Mouse (Mus musculus) layer of hippocampus, adult 6 months (tissue): ENCODE results near the gene Cd300ld5. TPM values are rescaled to one million over a fixed set of nuclear protein-coding genes. Genes with fewer than 3 reads are reported as not detected.

Experiments
- long read RNA-seq, 2 experiments: library from polyadenylated mRNA; unstranded; transcript quantifications; one replicate each; pipeline ENCODE4 v2.0.0; 2019 to 2020
- polyA plus RNA-seq: library from polyadenylated mRNA; unstranded; fragments of <200 nt; fragmentation: Nextera tagmentation; gene quantifications from 2 replicates; pipeline ENCODE4 v1.2.3, GENCODE M21; 2021

Gene Cd300ld5
- polyA plus RNA-seq, result 0.44 and 0.52 TPM in 2 replicates
- long read RNA-seq, experiment 1, result 0 reads
- long read RNA-seq, experiment 2, result 0 reads

DNA sequence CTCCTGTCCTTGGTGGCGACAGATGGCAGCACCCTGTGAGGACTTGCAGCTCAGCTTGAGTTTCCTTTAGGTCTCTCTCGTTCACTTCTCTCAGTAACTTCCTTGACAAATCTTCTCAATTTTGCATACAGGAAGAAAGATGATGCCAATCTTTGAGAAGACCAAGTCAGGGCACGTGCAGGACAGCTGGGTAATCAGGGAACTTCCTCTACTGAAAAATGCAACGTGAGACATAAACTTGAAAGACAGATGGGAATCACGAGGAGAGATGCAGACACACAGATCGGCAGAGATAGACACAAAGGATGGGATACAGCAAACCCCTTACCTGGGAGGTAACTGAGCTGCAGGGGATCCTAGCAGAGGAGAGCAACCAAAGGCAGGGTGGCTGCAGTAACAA is at the start of gene Cd300ld5:
Gene Cd300ld5, minus strand, starts transcription at position 101 of the 400 bp plus-strand sequence.

DNA sequence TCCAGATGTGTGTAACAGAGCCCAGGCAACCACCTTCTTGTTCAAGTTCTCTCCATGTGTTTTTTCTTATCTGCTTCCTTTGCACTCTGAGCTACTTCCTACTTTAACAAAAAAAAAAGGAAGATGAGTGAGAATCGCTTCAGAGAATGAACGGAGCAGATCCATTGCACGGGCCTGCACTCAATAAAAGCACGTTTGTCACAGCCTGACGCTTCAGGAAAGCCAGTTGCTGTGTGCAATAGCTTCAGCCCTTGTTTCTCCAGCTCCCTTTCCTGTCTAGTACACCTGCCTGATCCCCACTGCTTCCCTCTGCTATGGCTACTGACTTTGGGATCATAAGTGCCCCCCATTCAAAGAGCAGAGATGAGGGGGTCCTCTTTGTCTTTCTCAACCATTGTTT is 24.5 kb upstream of the Cd300ld5 start, which contains the start of gene Cd300e:
Gene Cd300e, minus strand, starts transcription at position 101 of the 400 bp plus-strand sequence.

DNA sequence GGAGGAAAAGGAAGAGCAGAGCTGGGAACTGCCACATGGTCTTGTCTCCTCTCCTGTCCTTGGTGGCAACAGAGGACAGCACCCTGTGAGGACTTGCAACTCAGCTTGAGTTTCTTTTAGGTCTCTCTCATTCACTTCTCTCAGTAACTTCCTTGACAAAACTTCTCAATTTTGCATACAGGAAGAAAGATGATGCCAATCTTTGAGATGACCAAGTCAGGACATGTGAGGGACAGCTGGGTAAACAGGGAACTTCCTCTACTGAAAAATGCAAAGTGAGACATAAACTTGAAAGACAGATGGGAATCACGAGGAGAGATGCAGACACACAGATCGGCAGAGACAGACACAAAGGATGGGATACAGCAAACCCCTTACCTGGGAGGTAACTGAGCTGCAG is 10.7 kb upstream of the Cd300ld5 start, which contains the start of gene Cd300ld3:
Gene Cd300ld3, minus strand, starts transcription at position 151 of the 400 bp plus-strand sequence.

DNA sequence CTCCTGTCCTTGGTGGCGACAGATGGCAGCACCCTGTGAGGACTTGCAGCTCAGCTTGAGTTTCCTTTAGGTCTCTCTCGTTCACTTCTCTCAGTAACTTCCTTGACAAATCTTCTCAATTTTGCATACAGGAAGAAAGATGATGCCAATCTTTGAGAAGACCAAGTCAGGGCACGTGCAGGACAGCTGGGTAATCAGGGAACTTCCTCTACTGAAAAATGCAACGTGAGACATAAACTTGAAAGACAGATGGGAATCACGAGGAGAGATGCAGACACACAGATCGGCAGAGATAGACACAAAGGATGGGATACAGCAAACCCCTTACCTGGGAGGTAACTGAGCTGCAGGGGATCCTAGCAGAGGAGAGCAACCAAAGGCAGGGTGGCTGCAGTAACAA is 10.7 kb downstream of the Cd300ld5 start, which contains the start of gene Cd300ld4:
Gene Cd300ld4, minus strand, starts transcription at position 101 of the 400 bp plus-strand sequence.

DNA sequence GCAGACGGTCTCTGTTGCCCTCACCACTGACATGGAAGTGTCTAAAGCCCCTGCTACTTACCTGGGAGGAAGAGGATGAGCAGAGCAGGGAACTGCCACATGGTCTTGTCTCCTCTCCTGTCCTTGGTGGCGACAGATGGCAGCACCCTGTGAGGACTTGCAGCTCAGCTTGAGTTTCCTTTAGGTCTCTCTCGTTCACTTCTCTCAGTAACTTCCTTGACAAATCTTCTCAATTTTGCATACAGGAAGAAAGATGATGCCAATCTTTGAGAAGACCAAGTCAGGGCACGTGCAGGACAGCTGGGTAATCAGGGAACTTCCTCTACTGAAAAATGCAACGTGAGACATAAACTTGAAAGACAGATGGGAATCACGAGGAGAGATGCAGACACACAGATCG is 21.5 kb downstream of the Cd300ld5 start, which contains the start of gene Cd300ld2:
Gene Cd300ld2, minus strand, starts transcription at position 101 of the 400 bp plus-strand sequence.

DNA sequence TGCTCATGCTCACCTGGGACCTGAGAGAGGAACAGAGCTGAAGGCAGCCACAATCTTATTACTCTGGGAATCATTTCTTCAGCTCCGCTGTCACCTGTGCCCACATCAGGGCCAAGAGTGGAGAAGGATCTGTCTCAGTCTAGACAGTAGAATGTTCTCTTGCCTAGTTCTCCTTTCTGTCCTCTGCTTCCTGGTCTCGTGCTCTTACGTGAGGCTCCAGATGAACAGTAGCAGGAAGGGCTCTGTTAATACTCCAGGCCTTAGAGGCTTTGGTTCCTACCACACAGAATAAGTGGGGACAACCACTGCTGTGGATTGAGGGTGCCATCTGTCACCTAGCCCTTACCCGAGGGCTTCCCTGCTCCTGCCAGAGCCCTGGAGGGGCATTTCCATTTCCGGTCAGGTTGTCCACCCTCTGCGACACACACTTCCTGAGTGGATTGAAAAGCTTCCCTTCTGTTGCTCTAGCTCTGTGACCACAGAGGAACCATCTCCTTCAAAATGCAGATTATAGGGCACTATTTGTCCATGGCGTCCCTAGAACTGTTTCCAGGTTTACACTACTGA is 36.0 kb downstream of the Cd300ld5 start, which contains the start of gene Cd300c2:
Gene Cd300c2, minus strand, starts transcription at position 407 of the 567 bp plus-strand sequence.

DNA sequence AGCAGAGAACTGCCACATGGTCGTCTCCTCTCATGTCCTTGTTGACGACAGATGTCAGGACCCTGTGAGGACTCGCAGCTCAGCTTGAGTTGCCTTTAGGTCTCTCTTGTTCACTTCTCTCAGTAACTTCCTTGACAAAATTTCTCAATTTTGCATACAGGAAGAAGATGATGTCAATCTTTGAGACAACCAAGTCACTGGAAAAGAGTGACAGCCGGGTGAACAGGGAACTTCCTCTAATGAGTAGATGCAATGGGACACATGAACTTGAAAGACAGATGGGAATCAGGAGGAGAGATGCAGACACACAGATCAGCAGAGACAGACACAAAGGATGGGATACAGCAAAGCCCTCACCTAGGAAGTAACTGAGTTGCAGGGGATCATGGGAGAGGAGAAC is 47.8 kb downstream of the Cd300ld5 start, which contains the start of gene Cd300ld:
Gene Cd300ld, minus strand, starts transcription at position 130 of the 400 bp plus-strand sequence.

Other genes with a start within 250 kb of the Cd300ld5 start
- 97.8 and 99.0 TPM in 2 replicates for gene Btbd17, start 241.8 kb downstream of the Cd300ld5 start, polyA plus RNA-seq
- not detected in 2 replicates for gene Gpr142, start 238.8 kb downstream of the Cd300ld5 start, polyA plus RNA-seq
- 3.1 and 6.1 TPM in 2 replicates for gene Gprc5c, start 186.6 kb downstream of the Cd300ld5 start, polyA plus RNA-seq
- gene Cd300a, start 147.7 kb downstream of the Cd300ld5 start, polyA plus RNA-seq, result 0.95 and 1.2 TPM in 2 replicates
- 0.05 TPM in 1 of 2 replicates, not detected in the other for gene Cd300lb, start 103.4 kb downstream of the Cd300ld5 start, polyA plus RNA-seq
- gene Cd300c, start 68.6 kb downstream of the Cd300ld5 start, polyA plus RNA-seq, result not detected in 2 replicates
- gene Cd300ld, start 47.8 kb downstream of the Cd300ld5 start, polyA plus RNA-seq, result 0.05 TPM in 1 of 2 replicates, not detected in the other
- 5.0 and 6.7 TPM in 2 replicates for gene Cd300c2, start 35.9 kb downstream of the Cd300ld5 start, polyA plus RNA-seq
- not detected in 2 replicates for gene Cd300ld2, start 21.6 kb downstream of the Cd300ld5 start, polyA plus RNA-seq
- 0.82 and 2.2 TPM in 2 replicates for gene Cd300ld4, start 10.8 kb downstream of the Cd300ld5 start, polyA plus RNA-seq
- 0.87 and 1.1 TPM in 2 replicates for gene Cd300ld3, start 10.6 kb upstream of the Cd300ld5 start, polyA plus RNA-seq
- 0.06 TPM in 1 of 2 replicates, not detected in the other for gene Cd300e, start 24.4 kb upstream of the Cd300ld5 start, polyA plus RNA-seq
- gene Rab37, start 53.7 kb upstream of the Cd300ld5 start, polyA plus RNA-seq, result 1.3 and 1.6 TPM in 2 replicates
- gene Cd300lf, start 96.2 kb upstream of the Cd300ld5 start, polyA plus RNA-seq, result 0.11 TPM in 1 of 2 replicates, not detected in the other
- 23.9 and 27.7 TPM in 2 replicates for gene Slc9a3r1, start 125.6 kb upstream of the Cd300ld5 start, polyA plus RNA-seq
- gene Tmem104, start 149.7 kb upstream of the Cd300ld5 start, polyA plus RNA-seq, result 23.0 and 28.3 TPM in 2 replicates
- gene Nat9, start 150.1 kb upstream of the Cd300ld5 start, polyA plus RNA-seq, result 40.7 and 42.7 TPM in 2 replicates
- 3.3 and 5.2 TPM in 2 replicates for gene Grin2c, start 229.5 kb upstream of the Cd300ld5 start, polyA plus RNA-seq
- gene Fdxr, start 239.3 kb upstream of the Cd300ld5 start, polyA plus RNA-seq, result 8.5 and 10.7 TPM in 2 replicates